Mouse (Mus musculus): ENCODE results near the gene Kdm4c. TPM values are rescaled to one million over a fixed set of nuclear protein-coding genes. Genes with fewer than 3 reads are reported as not detected.

Gene Kdm4c
- total RNA-seq, 1 experiment = 44.9 TPM

DNA sequence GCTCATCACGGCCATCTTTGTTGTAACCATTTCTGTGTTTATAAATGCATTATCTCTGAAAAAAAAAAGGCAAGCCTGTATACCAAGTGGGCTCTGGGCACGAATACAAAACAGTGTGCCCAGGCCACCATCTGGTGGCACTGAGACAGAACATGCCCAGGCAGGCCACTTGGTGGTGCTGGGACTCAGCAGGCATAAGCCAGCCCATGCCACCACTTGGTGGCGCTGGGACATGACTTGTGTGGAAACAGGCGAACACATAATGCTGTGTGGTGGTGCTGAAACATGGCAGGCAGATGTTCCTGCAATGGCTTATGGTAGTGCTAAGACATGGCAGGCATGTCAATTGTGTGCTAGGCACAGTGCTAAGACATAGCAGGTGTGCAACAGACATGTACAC lies 11.3 kb upstream of the Kdm4c start:
- peak; percentile 41 for DNase-seq (ENCODE audit: low read depth, low spot score)
- in situ Hi-C loops (cut with MboI; ENCODE audit: low sequenced_read_pairs in 2 of 2, unreplicated experiment in 2 of 2) = no loop called here
- H3K4me3 ChIP-seq (ENCODE audit: insufficient read depth in 1 of 2, low read depth in 1 of 2, low read length in 2 of 2, poor library complexity in 1 of 2, severe bottlenecking in 1 of 2) = no peak overlapping the region
- no peak for TF ChIP-seq ZC3H11A (IDR thresholded peaks at IDR 0.05; ENCODE audit: borderline replicate concordance, low read depth, low read length)
- no peak for TF ChIP-seq HCFC1 (IDR thresholded peaks at IDR 0.05; ENCODE audit: borderline replicate concordance, insufficient read depth, low read length)
- TF ChIP-seq MAFK (IDR thresholded peaks at IDR 0.05; ENCODE audit: insufficient read depth, low read depth, low read length) = no peak
- no peak for TF ChIP-seq ZNF384 (IDR thresholded peaks at IDR 0.05; ENCODE audit: low read depth, low read length)
- TF ChIP-seq CHD2 (IDR thresholded peaks at IDR 0.05; ENCODE audit: low read depth, low read length) = no peak
- no peak overlapping the region for H3K9ac ChIP-seq (ENCODE audit: insufficient read depth, low read depth, low read length, poor library complexity, severe bottlenecking)
- H3K9me3 ChIP-seq (ENCODE audit: control insufficient read depth, insufficient read depth, low read depth, low read length) = no peaks in the 10 kb centered on the region
- H3K36me3 ChIP-seq (ENCODE audit: control insufficient read depth, insufficient read depth, low read length, poor library complexity, severe bottlenecking) = no peaks in the 10 kb centered on the region
- peaks cover 0 to 4% of the 10 kb centered on the region in 2 experiments; a peak in 1 of 4 replicates for H3K4me1 ChIP-seq (ENCODE audit: control insufficient read depth in 2 of 2, insufficient read depth in 2 of 2, low read length in 2 of 2, poor library complexity in 1 of 2)
- peak overlapping the region; percentile 3; the same call in 1 of the 2 replicates for H3K27ac ChIP-seq (ENCODE audit: insufficient read depth, low read depth, low read length, poor library complexity, severe bottlenecking)

DNA sequence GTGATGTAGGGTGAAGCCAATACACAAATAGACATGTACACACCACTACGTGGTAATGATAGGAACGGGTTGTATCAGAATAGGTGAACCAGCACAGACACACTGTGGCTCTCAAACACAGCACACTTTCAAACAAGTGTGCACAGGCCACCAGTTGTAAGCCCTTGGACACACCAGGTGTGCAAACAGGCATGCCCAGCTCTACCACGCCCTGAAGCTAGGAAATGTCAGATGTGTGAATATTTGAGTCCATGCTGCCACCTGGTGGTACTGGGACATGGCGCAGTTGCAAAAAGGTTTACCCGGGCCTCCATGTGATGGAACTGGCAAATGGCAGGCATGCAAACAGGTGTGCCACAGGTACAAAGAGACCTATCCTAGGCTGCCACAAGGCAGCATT lies 10.9 kb upstream of the Kdm4c start:
- Histone ChIP-seq H3K4me1 (ENCODE audit: control insufficient read depth in 2 of 2, insufficient read depth in 2 of 2, low read length in 2 of 2, poor library complexity in 1 of 2) (peaks cover 0 to 4% of the 10 kb centered on the region in 2 experiments; a peak in 1 of 4 replicates), H3K27ac (ENCODE audit: insufficient read depth, low read depth, low read length, poor library complexity, severe bottlenecking) (no peak overlapping the region; the same call in 1 of the 2 replicates), H3K9ac (ENCODE audit: insufficient read depth, low read depth, low read length, poor library complexity, severe bottlenecking) (no peak overlapping the region), H3K36me3 (ENCODE audit: control insufficient read depth, insufficient read depth, low read length, poor library complexity, severe bottlenecking) (no peaks in the 10 kb centered on the region), H3K4me3 (ENCODE audit: insufficient read depth in 1 of 2, low read depth in 1 of 2, low read length in 2 of 2, poor library complexity in 1 of 2, severe bottlenecking in 1 of 2) (no peak overlapping the region), H3K9me3 (ENCODE audit: control insufficient read depth, insufficient read depth, low read depth, low read length) (no peaks in the 10 kb centered on the region)
- DNase-seq (ENCODE audit: low read depth, low spot score) = peak; percentile 49
- in situ Hi-C loops (cut with MboI; ENCODE audit: low sequenced_read_pairs in 2 of 2, unreplicated experiment in 2 of 2) = no loop called here
- peak; percentile 51; the same call in 1 of the 2 replicates for TF ChIP-seq ZC3H11A (IDR thresholded peaks at IDR 0.05; ENCODE audit: borderline replicate concordance, low read depth, low read length)
- TF ChIP-seq MAFK (IDR thresholded peaks at IDR 0.05; ENCODE audit: insufficient read depth, low read depth, low read length) = no peak
- TF ChIP-seq CHD2 (IDR thresholded peaks at IDR 0.05; ENCODE audit: low read depth, low read length) = no peak

DNA sequence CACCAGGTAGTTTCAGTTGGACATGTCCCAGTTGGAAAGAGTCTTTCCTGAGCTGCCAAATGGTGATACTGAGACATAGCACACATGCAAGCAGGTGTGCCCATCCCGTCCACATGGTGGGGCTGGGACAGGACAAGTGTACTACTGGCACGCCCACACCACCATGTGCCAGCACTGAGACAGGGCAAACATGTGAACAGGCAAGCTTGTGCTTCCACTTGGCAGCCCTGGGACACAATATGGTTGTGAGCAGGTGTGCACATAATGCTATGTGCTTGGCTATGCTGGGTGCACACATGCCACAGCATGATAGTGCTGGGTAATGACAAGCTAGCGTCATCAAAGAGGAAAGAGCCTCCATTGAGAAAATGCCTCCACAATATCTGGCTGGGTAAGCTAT lies 8.8 kb upstream of the Kdm4c start:
- TF ChIP-seq MAFK (IDR thresholded peaks at IDR 0.05; ENCODE audit: insufficient read depth, low read depth, low read length) (no peak), ZC3H11A (IDR thresholded peaks at IDR 0.05; ENCODE audit: borderline replicate concordance, low read depth, low read length) (no peak), CHD2 (IDR thresholded peaks at IDR 0.05; ENCODE audit: low read depth, low read length) (no peak), ZNF384 (IDR thresholded peaks at IDR 0.05; ENCODE audit: low read depth, low read length) (no peak), HCFC1 (IDR thresholded peaks at IDR 0.05; ENCODE audit: borderline replicate concordance, insufficient read depth, low read length) (no peak)
- in situ Hi-C loops (cut with MboI; ENCODE audit: low sequenced_read_pairs in 2 of 2, unreplicated experiment in 2 of 2) = no loop called here
- no peak overlapping the region for H3K27ac ChIP-seq (ENCODE audit: insufficient read depth, low read depth, low read length, poor library complexity, severe bottlenecking)
- peaks cover 0 to 4% of the 10 kb centered on the region in 2 experiments; a peak in 1 of 4 replicates for H3K4me1 ChIP-seq (ENCODE audit: control insufficient read depth in 2 of 2, insufficient read depth in 2 of 2, low read length in 2 of 2, poor library complexity in 1 of 2)
- no peak overlapping the region for H3K9ac ChIP-seq (ENCODE audit: insufficient read depth, low read depth, low read length, poor library complexity, severe bottlenecking)
- no peaks in the 10 kb centered on the region for H3K36me3 ChIP-seq (ENCODE audit: control insufficient read depth, insufficient read depth, low read length, poor library complexity, severe bottlenecking)
- no peak overlapping the region for H3K4me3 ChIP-seq (ENCODE audit: insufficient read depth in 1 of 2, low read depth in 1 of 2, low read length in 2 of 2, poor library complexity in 1 of 2, severe bottlenecking in 1 of 2)
- no peak for DNase-seq (ENCODE audit: low read depth, low spot score)
- no peaks in the 10 kb centered on the region for H3K9me3 ChIP-seq (ENCODE audit: control insufficient read depth, insufficient read depth, low read depth, low read length)

DNA sequence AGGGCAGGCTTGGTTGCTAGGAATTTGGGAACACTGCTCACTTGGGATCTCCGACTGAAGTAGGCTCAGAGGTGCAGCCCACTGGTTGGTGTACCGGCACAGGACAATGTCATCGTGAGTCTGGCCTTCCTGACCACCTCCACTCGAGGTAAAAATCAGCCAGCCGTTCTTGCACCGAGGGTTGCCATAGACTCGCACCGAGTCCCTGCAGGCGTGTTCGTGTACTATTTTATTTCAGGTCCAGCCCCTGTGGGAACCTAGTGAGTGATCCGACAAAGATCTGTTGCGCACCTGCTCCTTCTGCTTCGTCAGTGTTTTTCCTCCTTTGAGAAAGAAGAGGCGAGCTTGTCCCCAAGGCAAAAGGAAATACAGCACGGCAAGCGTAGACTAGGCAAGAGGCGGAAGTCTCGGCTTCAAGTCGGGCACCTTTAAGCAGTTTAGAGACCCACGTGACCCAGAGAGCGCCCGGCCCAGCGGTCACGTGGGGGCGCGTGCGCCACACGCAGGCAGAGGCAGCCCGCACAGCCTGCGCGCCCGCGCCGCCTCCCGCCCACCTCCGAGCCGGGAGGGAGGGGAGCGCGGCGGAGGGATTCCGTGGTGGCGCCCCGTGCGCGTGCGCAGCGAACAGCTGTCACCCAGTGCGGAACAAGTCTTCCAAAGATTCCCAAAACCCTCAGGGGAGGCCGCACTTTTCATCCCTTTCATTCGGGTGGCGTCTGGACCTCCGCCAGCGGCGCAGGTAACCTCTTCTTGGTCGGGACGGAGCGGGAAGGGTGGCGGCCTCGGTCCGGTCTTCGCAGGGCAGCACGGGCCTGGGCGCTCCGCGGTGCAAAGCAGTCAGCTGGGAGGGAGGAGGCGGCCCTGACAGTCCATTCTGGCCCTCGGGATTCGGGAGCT lies 9.3 kb downstream of the Kdm4c start:
- Histone ChIP-seq H3K9me3 (ENCODE audit: control insufficient read depth, insufficient read depth, low read depth, low read length) (no peaks in the 10 kb centered on the region), H3K4me1 (ENCODE audit: control insufficient read depth in 2 of 2, insufficient read depth in 2 of 2, low read length in 2 of 2, poor library complexity in 1 of 2) (no peaks in the 10 kb centered on the region)

More for the DNA sequence above, 9.3 kb downstream of the Kdm4c start:
- Histone ChIP-seq H3K9ac (ENCODE audit: insufficient read depth, low read depth, low read length, poor library complexity, severe bottlenecking) (peak overlapping the region; percentile 89), H3K27ac (ENCODE audit: insufficient read depth, low read depth, low read length, poor library complexity, severe bottlenecking) (peak overlapping the region; percentile 86), H3K36me3 (ENCODE audit: control insufficient read depth, insufficient read depth, low read length, poor library complexity, severe bottlenecking) (no peaks in the 10 kb centered on the region), H3K4me3 (ENCODE audit: insufficient read depth in 1 of 2, low read depth in 1 of 2, low read length in 2 of 2, poor library complexity in 1 of 2, severe bottlenecking in 1 of 2) (peak overlapping the region; percentile 84 to 88)
- TF ChIP-seq ZNF384 (IDR thresholded peaks at IDR 0.05; ENCODE audit: low read depth, low read length) (no peak), HCFC1 (IDR thresholded peaks at IDR 0.05; ENCODE audit: borderline replicate concordance, insufficient read depth, low read length) (peak; percentile 73), MAFK (IDR thresholded peaks at IDR 0.05; ENCODE audit: insufficient read depth, low read depth, low read length) (0 out of 2 replicates have a peak, but pooled peaks have one; percentile 21), ZC3H11A (IDR thresholded peaks at IDR 0.05; ENCODE audit: borderline replicate concordance, low read depth, low read length) (no peak), CHD2 (IDR thresholded peaks at IDR 0.05; ENCODE audit: low read depth, low read length) (no peak)
- in situ Hi-C loops (cut with MboI; ENCODE audit: low sequenced_read_pairs in 2 of 2, unreplicated experiment in 2 of 2) = no loop called here
- DNase-seq (ENCODE audit: low read depth, low spot score) = peak; percentile 90
